Mouse (Mus musculus) brain, embryonic 14.5 days (tissue): ENCODE results near the gene Kcnn1. TPM values are rescaled to one million over a fixed set of nuclear protein-coding genes. Genes with fewer than 3 reads are reported as not detected.
A peak's percentile ranks its signal among the peaks of the same experiment; 100 is the strongest.

ENCODE experiments used
- DNase-seq: peaks from one replicate; pipeline ENCODE4 v3.0.0-alpha.2; 2011; ENCODE audit warnings: low read depth
- CTCF ChIP-seq: fragments of 200-500 bp; IDR thresholded peaks from 2 replicates; pipeline ENCODE4 v1.5.1; 2012; ENCODE audit warnings: inconsistent platforms, mild to moderate bottlenecking, moderate library complexity, borderline replicate concordance; ENCODE audit not compliant: insufficient read depth, insufficient read length; ENCODE audit errors: extremely low read depth
- POLR2A ChIP-seq: fragments of 200-500 bp; IDR thresholded peaks from 2 replicates; pipeline ENCODE4 v1.6.1; 2012; ENCODE audit warnings: mild to moderate bottlenecking, inconsistent platforms, borderline replicate concordance; ENCODE audit not compliant: poor library complexity, insufficient read depth, insufficient read length, severe bottlenecking; ENCODE audit errors: extremely low read depth
- polyA plus RNA-seq: library from polyadenylated mRNA; depleted of rRNA; stranded (reverse); fragments of >200 nt; gene quantifications from 2 replicates; pipeline ENCODE4 v1.2.3, GENCODE M21; 2012

Gene Kcnn1
- polyA plus RNA-seq, 1 experiment: 38.4 TPM

GRCm38 (mm10) chr8:70891356-70891755, 28.3 kb upstream of the Kcnn1 start:
- DNase-seq: no peak
- TF ChIP-seq CTCF (no peak), POLR2A (no peak)

GRCm38 (mm10) chr8:70890656-70891055, 27.6 kb upstream of the Kcnn1 start:
- no peak for TF ChIP-seq POLR2A
- no peak for TF ChIP-seq CTCF
- no peak for DNase-seq

- DNase-seq: no peak
- TF ChIP-seq CTCF (no peak), POLR2A (no peak)
Observed at GRCm38 (mm10) chr8:70887669-70888068, 24.6 kb upstream of the Kcnn1 start.

GRCm38 (mm10) chr8:70885612-70886011, 22.6 kb upstream of the Kcnn1 start:
- no peak for DNase-seq
- no peak for TF ChIP-seq CTCF
- no peak for TF ChIP-seq POLR2A

- no peak for TF ChIP-seq CTCF
- TF ChIP-seq POLR2A: no peak
- no peak for DNase-seq
Observed at GRCm38 (mm10) chr8:70884683-70885082, 21.6 kb upstream of the Kcnn1 start.

- TF ChIP-seq POLR2A (no peak), CTCF (no peak)
- DNase-seq: peak; percentile 10
Observed at GRCm38 (mm10) chr8:70884186-70884585, 21.1 kb upstream of the Kcnn1 start.

GRCm38 (mm10) chr8:70880546-70880945, 17.5 kb upstream of the Kcnn1 start:
- no peak for TF ChIP-seq CTCF
- no peak for TF ChIP-seq POLR2A

GRCm38 (mm10) chr8:70880126-70880525, 17.1 kb upstream of the Kcnn1 start:
- TF ChIP-seq POLR2A (no peak), CTCF (no peak)
- peak; percentile 59 for DNase-seq

More at GRCm38 (mm10) chr8:70880546-70880945, 17.5 kb upstream of the Kcnn1 start:
- DNase-seq: no peak

- no peak for DNase-seq
- TF ChIP-seq POLR2A: no peak
Observed at GRCm38 (mm10) chr8:70879500-70879899, 16.4 kb upstream of the Kcnn1 start.

GRCm38 (mm10) chr8:70878178-70878577, 15.1 kb upstream of the Kcnn1 start:
- no peak for TF ChIP-seq CTCF
- no peak for TF ChIP-seq POLR2A

GRCm38 (mm10) chr8:70876382-70876781, 13.3 kb upstream of the Kcnn1 start:
- no peak for DNase-seq
- no peak for TF ChIP-seq CTCF
- TF ChIP-seq POLR2A: no peak

More at GRCm38 (mm10) chr8:70878178-70878577, 15.1 kb upstream of the Kcnn1 start:
- DNase-seq: no peak

GRCm38 (mm10) chr8:70874441-70874840, 11.4 kb upstream of the Kcnn1 start:
- TF ChIP-seq CTCF (no peak), POLR2A (no peak)
- DNase-seq: no peak
